Mouse (Mus musculus) cerebellum, postnatal 36 days (tissue): ENCODE data around the gene Ccdc124.
"Not testable (repeated sequence)": the region's sequence is repeated elsewhere in the genome, so short reads cannot be mapped to it uniquely, and the experiment has no call there.

Experiments used
- DNase-seq, 2 experiments: peaks; one replicate each; pipeline ENCODE4 v3.0.0; 2021 to 2022; ENCODE audit warnings: mixed read lengths in 2 of 2

The Ccdc124 gene

DNA sequence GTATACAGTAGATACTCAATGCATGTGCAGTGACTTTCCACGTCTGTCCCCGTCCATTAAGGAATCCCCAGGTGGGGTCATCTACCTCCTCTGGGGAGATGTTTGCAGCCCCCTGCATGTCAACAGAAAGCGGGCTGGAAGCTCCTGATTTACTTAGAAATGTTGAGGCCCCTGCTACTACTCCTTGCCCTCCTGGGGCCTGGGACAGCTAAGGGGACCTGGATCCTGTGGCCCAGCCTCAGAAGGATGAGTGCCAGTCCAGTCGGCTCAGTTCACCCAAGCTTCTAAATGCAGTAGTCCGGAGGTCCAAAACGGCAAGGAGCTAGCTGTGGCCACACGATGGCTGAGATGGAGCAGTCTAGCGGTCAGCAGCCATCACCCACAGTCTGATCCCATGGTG, 29.8 kb downstream of the Ccdc124 start:
- DNase-seq, result no peak

DNA sequence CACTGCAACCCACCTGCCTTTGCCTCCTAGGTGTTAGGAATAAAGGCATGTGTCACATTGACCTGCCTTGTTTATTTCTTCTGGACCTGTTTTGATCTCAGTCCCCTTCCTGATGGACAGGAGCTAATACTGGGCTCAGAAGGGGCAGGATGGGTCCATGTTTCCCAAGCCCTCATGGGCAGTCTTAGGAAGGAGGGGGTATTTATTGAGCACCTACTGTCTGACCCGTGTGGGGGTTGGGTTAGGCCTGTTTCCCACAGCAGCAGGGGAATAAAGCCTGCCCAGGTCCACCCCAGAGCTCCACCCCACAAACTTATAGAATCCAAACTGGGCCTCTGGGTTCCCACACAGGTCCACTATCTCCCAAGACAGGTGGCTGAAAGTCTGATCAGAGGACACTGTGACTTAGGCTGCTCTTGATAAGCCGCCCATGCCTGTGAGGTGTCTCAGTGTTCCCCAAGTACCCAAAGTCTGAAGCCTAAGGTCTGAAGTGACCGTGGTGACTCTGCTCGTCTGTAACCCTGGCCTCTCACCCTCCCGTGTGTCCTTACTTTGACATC, 30.4 kb downstream of the Ccdc124 start:
- no peak for DNase-seq

DNA sequence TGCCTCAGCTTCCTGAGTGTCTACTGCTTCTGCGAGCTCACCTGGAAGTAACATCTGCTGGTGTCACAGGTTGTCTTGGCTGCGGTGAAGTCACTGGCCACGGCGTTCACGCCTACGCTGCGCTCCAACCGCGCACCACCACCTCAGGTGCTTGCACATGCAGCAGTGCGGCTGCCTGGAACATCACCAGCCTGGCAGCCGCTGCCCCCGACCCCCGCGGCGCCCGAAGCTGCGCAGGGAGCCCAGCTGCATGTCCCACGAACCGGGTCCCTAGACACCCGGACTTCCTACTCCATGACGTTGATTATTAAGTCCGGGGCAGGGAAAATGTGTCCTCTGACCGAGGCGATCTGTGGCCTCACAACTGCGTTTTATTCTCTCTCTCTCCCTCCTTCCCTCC, 31.3 kb downstream of the Ccdc124 start:
- no peak for DNase-seq

DNA sequence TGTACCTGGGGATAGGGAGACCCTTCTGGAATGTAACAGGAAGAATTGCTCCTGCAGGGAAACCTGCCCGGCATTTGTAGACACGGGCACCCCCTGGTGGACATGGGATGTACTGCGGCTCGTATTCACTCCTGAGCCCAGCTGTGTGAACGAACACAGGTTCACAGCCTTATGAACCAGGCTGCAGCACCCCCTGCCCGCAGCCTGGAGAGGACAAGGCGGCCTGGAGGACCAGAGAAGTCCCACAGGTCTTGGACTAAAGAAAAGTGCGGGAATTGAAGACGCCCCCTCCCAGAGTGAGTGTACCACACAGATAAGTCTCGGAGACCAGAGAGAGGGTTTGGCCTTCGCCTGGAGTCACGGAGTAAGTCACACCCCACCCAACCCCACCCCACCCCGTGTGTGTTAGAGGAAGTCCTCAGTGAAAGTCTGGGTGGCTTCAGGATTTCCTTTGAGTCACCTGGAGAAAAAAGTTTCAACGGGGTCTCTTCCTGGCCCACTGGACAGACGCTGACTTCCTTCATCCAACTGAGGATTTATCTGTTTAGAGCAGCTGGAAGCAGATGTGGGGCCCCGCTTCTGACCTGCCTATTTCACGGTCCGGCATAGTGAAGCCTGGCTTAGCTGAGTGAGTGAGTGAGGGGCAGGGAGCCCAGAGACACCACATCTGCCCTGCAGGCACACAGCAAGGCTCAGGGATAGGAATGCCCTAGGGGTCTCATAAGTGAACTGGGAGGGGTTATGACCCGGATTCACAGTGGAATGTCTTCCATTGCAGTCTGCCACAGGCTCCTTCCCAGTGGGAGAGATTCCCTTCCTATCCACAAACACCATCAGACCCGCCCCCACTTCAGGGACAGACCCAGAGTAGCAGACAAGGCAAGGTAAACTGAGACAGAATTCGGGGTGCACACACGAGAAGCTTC, 32.3 kb downstream of the Ccdc124 start:
- peak; percentile 91 to 93 for DNase-seq

DNA sequence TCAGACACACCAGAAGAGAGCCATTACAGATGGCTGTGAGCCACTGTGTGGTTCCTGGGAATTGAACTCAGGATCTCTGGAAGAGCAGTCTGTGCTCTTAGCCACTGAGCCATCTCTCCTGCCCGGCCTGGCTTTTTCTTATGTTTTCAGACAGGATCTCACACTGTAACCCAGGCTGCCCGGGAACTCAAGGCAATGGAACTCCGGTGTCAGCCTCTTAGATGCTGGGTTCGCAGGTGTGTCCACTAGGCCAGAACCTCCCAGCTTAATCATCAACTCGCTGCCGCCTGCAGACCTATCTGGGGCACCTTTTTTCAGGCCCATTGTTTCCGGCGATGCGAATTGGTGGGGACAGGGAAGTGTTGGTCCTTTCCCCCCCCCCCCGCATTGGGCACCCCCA, 33.1 kb downstream of the Ccdc124 start:
- no peak for DNase-seq

DNA sequence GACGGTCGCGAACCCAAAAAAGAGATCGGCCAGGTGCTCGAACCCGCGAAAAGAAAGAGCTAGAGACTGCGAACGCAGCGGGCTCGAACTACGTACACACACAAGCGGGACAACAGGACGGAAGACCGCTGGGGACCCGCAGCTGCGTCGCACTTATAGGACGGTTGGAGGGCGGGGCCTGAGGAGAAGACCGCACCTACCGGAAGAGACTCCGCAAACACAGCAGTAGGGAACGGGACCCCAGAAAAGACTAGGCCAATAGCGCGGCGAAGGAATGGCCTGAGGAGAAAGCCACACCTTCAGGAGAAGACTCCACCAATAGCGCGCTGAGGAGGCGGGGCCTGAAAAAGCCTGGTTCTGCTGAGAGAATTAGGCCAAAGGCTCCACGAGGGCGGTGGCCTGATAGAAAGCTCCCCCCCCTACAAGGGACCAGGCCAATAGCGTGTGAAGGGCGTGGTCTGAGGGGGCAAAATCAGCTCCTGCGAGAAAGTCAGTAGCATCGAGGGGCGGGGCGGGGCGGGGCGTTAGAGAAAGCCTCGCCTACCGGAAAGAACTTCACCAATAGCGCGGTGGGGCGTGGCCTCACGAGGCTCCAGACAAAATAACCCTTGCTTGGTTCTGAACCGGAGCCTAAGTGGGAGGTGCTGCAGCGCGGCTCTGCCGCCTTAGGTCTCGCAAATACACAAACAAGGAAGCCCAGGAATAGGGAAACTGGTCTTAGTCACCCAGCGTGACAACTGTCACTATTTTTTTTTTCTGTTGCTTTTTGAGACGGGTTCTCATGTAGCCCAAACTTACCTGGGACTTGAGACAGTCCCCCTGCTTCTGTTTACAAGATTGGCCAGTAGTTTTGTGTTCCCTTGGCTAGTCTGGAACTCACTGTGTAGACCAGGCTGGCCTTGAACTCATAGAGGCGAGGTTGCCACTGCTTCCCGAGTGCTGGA, 34.1 kb downstream of the Ccdc124 start, which contains the start of gene Arrdc2:
Gene Arrdc2 (minus strand): TSS at position 313 of the 944 bp plus-strand sequence.
- DNase-seq, result peak; percentile 96 to 97

DNA sequence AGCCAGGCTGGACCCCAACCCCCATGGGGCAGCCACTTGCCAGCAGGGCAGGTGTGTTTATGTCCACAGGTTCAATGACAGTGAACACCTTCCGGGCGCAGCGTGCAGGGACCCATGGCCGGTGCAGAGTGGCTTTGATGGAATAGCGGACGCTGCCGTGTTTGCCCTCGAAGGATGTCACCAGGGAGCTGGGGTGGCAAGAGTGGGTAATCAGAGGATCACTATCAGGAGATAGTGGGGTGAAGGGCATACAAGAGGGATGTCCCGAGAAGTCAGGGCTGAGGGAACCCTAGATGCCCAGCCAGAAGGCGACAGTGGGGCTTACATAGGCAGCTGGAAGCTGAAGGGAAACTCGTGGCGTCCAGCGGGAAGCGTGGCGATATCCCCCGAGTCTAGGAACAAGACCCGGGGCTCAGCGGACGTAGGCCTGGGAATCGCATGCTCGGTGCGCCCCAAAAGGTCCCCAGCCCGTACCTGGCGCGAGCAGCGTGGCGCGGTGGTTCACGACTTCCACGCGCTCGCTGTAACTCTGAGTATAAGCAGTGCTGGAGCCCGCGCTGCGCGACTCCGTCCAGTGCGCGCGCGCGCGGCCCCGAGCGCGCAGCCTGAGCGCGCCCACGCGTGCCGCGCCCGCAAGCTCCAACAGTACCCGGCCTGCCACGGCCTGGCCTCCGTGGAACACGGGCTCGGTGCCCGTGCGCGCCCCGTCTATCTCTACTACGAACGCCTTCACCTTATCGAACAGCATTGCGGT, 34.9 kb downstream of the Ccdc124 start:
- no peak for DNase-seq

DNA sequence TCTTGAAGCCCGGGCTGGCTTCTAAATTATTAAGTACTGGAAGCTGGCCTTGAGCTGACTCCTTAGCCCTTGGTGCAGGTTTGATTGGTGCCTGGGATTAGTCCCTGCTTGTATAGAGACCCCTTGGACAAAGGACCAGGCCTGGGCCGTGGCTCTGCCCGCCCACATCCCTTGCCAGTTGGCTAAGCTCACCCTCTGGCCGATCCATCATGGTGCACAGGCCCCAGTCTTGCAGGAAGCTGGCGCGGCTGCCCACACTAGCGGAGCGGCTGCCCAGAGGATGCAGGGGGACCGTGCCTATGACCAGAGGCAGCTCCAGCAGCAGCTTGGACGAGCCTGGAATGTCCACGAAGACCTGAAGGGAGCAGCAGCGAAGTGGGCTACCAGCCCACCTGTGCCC, 37.1 kb downstream of the Ccdc124 start:
- DNase-seq, result no peak

DNA sequence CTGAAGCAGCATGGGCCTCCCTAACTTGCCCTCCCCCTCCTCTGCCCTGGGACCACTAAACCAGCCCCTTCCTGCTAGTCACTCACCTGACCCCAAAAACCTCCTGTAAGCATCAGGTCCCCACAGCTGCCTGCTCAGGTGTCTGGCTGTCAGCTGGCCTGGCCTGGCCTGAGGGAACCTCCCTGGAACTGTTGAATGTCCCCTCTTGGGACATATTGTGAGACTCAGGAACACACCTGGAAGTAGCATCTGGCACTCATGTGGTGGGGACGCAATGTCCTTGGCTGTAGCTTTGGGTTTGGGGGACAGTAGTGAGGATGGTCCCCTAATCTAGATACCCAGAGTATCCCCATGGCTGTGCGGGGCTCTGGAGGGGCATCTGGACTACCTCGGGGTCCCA, 39.7 kb downstream of the Ccdc124 start:
- DNase-seq, result no peak

DNA sequence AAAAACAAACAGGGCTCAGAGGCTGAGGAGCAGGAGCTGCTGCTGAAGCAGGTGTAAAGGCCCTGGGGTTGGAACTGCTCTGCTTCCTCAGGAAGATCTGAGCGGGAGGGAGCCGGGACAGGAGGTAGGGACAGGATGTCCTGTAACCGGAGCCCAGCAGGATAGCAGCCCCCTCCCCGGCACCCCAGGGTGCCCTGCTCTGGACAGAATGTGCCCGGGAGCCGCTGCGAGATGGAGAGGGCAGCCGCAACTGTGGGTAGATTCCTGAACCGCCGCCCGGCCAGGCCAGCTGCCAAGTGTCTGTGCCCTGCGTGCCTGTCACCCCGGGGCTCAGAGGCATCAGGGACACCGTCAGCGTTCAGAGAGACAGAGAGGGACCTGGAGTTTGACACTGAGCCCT, 40.2 kb downstream of the Ccdc124 start:
- DNase-seq, result peak in 1 of 2 experiments; percentile 46

DNA sequence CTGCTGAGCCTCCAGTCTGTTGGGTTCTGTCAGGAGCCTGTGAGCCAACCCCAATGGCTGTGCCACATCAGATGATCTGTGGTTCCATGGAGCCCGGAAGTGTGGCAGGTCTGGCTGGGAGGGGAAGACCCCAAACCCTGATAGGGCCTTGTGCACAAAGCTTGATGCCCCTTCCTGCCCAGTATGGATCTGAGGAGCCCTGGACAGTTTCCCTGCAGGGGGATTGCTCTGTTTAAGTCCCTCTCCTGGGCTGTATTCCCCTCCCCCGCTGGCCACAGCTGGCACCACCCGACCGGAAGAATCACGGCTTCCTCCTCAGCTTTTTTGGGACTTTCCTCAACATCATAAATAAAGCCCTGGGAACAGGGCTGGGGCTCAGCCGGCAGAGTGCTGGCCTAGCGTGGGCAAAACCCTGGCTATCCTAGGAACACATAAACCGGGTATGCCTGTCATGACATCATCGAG, 40.7 kb downstream of the Ccdc124 start:
- no peak for DNase-seq

DNA sequence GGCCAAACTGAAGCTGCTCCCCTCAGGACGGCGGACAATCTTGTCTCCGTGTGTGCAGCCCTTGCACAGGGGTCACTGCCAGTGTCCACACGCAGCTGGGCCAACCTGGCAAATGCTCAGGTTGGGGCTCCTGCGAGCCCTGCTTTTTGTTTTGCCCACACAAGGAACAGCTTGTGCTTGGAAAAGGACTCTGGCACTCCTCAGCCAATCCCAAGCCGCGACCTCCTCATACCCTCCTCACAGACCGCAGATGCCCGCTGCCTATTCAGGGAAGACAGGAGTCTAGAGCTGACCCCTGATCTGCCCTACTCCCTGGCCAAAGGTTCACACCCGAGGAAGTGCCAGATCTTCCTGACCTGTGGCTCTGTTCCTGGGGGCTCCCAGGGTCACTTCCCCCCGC, 41.4 kb downstream of the Ccdc124 start:
- DNase-seq, result no peak

DNA sequence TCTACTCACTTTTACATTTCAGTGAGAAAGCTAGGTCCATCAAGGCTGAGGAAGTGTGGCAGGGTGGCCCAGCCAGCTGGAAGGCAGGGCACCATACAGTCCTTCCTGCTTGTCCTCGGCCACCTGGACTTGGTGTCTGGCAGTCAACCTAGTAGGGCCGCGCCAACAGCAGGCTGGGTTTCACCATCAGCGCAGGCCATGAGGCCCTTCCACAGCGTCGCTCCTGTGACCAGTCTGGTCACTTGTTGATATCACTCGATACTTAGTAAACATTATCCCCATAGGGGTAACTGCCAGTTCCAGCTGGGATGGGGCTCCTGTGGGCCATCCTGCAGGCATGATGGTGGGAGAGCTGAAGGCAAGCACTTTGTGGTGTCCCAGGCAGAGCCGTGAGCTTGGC, 42.2 kb downstream of the Ccdc124 start:
- DNase-seq, result no peak

DNA sequence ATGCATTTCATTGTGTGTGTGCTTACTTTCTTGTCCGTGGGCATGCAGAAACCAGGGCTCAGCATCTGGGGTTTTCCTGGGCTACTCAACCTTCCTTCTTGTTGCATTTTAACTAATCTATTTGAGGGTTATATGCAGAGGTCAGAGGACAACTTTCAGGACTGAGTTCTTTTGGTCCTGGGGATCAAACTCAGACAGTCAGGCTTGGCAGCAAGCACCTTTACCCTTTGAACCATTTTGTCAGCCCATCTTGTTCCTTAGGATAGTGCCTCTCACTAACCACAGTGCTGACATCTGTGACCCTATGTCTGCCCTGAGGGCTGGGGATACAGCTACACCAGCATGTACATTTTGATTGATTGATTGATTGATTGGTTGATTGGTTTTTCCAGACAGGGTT, 45.9 kb downstream of the Ccdc124 start:
- DNase-seq, result no peak

DNA sequence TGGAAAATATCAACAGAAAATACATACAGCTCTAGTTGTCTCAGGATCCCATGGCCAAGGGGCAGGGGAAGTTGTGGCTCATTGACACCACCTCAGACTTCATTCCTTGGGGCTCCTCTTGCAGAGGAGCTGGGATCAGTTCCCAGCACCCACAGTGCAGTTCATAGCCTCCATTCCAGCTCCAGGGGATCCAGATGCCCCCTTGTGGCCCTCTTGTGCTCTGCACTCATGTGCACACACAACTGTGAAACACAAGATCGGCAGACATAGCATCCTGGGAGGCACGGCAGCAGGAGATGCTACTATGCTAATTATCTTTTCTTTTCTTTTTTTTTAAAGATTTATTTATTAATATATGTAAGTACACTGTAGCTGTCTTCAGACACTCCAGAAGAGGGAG, 46.7 kb downstream of the Ccdc124 start:
- DNase-seq, result no peak

DNA sequence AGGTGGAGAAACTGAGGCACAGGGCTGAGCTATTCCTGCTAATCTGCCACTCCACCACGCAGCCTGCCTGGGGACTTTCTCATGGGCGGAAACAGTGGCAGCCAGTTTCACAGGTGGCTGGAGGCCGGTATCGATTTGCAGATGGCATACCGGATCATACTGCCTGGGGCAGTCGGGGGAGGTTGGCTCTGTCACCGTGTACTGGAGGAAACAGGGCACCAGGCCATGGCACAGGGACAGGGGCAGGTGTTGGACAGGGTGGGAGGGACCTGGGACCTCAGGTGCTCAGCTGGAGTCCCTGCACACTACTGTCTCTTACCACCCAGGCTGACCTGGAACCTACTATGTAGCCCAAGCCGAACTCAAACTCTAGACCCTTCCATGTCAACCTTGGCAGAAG, 47.9 kb downstream of the Ccdc124 start:
- no peak for DNase-seq

DNA sequence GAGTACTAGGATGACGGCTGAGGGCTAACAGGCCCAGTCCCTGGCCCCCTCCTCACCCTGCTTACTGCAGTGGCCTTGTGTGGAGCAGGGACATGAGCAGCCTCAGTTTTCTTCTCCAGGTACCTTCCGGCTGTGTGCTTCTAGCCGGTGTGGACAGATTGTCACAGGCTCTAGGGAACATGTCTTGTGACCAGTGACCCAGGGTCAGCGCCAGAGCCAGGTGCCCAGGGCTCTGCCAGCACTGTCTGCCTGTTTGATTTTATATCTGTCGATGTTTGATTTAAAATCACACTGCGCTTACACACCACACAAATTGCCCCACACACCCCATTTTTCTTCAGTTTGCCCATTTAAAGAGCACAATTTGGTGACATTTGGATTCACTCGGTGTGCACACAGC, 49.9 kb downstream of the Ccdc124 start:
- no peak for DNase-seq

DNA sequence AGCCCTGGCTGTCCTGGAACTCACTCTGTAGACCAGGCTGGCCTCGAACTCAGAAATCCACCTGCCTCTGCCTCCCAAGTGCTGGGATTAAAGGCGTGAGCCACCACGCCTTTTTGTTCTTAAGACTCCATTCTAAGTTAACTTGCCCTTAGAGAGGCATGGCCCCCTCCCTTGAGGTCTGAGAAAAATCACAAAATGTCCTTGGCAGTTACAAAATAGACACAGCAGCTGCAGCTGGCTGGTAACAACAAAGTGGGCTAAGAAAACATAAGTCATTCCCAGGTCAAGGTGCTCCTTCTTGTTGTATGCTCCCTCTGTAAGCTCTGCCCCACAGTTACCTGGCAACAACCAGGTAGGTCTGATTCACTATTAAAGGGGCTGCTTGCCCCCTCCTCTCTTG, 51.1 kb downstream of the Ccdc124 start:
- not testable (repeated sequence) for DNase-seq

DNA sequence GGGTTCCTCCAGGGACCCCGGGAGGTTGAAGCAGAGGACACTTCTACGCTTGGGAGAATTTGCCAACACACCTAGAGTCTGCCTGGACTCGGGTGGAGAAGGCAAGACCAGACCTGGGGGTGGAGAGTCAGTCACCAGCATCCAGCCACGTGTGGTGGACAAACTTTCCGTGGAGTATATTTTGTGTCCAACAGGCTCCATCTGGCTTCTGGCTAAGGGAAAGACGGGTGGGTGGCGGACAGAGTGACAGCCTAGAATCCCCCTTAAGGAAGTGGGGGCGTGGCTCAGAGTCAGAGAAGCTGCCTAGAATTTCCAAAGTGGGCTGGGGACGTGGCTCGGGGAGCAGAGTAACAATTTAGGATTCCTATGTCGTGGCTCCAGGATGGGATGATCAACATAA, 51.7 kb downstream of the Ccdc124 start:
- no peak for DNase-seq

DNA sequence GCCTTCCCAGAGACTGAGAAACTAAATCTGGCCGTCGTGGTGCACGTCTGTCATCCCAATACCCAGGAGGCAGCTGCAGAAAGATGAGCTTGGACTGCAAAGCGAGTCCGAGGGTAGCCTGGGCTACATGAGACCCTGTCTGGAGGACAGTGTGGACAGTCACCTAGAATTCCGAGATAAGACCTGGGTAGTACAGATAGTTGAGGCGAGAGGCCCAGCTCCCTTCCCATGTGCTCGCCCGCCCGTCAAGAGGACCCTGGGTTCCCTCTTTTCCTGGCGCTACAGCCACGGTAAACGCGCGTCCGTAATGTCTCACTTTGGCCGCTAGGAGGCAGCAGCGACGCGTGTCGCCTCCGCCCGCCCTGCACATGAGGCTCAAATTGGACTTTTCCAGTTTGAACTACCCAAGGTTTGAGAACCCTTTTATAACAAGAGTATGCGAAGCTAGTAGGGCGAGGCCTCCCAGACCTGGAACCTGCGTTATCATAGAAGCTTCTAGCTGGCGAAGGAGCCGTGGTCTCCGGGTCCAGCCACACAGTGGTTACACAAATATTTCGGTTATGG, 52.3 kb downstream of the Ccdc124 start:
- DNase-seq, result peak; percentile 65 to 68

DNA sequence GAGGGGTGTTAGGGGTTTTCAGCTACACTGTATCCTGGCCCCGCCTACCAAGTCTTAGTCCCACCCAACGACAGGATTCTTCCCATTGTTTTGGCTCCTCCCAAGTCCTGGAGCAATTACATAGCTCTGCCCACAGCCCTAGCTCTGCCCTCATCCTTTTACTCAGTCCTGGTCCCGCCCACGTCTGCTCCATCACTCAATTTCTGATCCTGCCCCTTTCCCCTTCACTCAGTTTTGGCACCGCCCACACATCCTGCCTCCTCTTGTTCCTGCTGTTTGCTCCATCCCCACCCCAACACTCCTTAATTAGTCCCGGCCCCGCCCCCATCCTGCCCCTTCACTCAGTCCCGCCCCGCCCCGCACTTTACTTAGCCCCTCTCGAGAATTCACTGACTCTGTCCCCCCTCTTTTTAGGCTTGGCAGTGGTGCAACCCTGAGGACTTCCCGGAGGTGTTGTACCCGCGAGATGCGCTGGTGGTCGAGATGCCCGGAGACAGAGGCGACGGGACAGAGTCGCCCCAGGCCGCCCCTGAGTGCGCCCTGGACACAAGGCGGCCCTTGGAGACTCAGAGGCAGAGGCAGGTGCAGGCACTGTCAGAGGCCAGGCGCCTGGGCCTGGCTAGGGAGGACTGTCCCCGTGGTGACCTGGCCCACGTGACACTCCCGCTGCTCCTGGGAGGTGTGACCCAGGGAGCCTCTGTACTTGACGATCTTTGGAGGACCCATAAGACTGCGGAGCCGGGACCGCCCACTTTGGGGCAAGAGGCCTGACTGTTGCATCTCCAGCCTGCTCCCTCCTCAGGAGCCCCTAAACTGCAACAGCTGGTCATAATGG, 53.4 kb downstream of the Ccdc124 start:
- DNase-seq, result no peak
